Mouse (Mus musculus): Measurements from ENCODE around the gene Rnf212b.
A peak's percentile ranks its signal among the peaks of the same experiment; 100 is the strongest.

Gene Rnf212b

GRCm38 (mm10) chr14:54796760-54797159, 17.2 kb upstream of the Rnf212b start:
- DNase-seq (ENCODE audit: low spot score), result no peak

DNA sequence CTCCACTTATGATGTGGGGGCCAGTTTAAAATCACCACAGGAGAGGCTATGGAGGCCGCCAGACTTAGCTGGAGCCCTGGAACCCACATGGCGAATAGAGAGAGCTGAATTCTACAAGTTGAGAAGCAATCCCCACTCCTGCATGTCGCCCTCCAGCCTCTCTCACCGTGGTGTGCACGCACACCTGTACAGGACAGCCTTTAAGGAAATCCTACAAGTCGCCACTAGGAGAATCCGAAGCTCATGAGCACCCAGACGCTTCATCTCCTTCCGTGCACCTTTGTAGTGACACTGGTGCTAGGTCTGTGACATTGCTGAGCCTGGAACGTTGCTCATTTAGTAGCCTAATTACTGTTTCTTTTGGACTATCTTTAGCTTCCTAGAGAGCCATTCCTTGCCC, 14.3 kb upstream of the Rnf212b start:
- no peak for DNase-seq (ENCODE audit: low spot score)

- no peak for DNase-seq (ENCODE audit: low spot score)
Measured at GRCm38 (mm10) chr14:54802428-54802827, 11.5 kb upstream of the Rnf212b start.

DNA sequence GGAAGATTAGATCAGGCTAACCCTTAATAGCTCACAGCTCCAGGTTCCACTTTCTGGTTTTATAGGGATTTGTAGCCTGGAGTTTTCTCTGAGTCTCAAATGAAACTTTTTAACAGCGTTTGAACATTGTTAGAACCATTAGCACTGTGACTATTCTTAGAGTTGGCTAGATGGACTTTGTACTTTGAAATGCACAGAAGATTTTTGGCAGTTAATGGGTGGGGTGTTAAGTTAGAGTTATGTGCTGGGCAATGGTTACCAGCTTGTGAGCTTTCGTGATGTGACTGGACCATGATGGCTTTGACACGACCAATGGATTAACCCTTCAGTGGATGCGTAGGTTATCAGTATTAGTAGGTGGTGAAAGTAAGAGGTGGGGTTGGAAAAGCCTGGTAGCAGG, 7.8 kb upstream of the Rnf212b start:
- no peak for DNase-seq (ENCODE audit: low spot score)

GRCm38 (mm10) chr14:54808718-54809667, 4.9 kb upstream of the Rnf212b start:
- no peak for DNase-seq (ENCODE audit: low spot score)

GRCm38 (mm10) chr14:54809668-54810033, 4.3 kb upstream of the Rnf212b start:
- no peak for DNase-seq (ENCODE audit: low spot score)

GRCm38 (mm10) chr14:54815737-54816136, 1.8 kb downstream of the Rnf212b start:
- DNase-seq (ENCODE audit: low spot score), result no peak

DNA sequence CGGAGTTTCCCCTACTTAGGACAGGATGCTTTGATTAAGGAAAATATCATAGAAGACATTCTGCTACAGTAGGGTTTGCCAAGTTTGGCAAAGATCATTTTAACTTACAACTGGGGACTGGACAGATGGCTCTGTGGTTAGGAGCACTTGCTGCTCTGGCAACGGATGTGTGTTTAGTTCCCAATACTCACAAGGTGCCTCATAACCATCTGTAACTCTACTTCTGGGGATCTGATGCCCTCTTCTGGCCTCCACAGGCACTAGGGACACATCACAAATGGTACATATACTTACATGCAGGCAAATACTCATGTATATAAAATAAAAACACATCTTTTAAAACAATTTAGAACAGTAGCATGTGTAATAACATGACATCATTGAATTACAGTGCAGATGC, 3.9 kb downstream of the Rnf212b start:
- DNase-seq (ENCODE audit: low spot score), result no peak

DNA sequence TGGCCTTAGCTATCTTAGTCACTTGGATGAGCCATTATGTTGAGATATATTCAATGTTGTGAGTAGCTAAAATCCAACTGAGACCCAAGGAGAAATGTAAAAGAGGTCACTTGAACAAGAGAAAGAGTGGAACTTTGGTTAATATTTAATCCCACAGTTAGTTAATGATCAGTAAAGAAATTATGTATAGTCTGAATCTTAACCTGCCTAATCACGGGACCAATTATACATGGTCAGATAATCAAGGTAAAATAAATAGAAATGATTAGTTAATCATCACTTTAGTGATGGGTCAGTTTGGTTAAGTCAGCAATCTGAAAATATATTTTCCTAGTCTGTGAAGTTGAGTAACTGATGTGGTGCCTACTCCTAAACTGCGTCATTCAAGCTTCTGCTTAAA, 8.4 kb downstream of the Rnf212b start:
- DNase-seq (ENCODE audit: low spot score), result no peak

DNA sequence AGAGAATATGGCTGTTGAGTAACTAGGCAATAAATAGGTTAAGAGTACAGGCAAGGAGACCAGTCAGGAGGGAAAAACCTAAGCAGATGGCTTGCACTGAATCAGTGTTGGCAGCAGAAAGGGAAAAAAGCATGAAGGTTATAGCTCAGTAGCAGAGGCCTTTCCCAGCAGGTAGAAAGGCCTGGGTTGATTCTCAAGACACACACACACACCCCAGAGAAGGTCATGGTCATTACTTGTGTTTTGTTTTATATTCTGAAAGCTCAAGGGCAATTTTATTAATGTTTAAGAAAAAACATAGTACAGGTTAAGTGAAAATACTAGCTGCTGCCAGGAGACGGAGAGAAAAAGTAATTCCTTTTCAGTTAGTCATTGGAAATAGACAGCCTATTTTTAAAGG, 9.8 kb downstream of the Rnf212b start:
- no peak for DNase-seq (ENCODE audit: low spot score)

- DNase-seq (ENCODE audit: low spot score), result no peak
Measured at GRCm38 (mm10) chr14:54843461-54843860, 29.5 kb downstream of the Rnf212b start.

- DNase-seq (ENCODE audit: low spot score), result no peak
Measured at GRCm38 (mm10) chr14:54855726-54856125, 41.8 kb downstream of the Rnf212b start.

- no peak for DNase-seq (ENCODE audit: low spot score)
Measured at GRCm38 (mm10) chr14:54856703-54857102, 42.8 kb downstream of the Rnf212b start.

- DNase-seq (ENCODE audit: low spot score), result no peak
Measured at GRCm38 (mm10) chr14:54857891-54858290, 44.0 kb downstream of the Rnf212b start.

DNA sequence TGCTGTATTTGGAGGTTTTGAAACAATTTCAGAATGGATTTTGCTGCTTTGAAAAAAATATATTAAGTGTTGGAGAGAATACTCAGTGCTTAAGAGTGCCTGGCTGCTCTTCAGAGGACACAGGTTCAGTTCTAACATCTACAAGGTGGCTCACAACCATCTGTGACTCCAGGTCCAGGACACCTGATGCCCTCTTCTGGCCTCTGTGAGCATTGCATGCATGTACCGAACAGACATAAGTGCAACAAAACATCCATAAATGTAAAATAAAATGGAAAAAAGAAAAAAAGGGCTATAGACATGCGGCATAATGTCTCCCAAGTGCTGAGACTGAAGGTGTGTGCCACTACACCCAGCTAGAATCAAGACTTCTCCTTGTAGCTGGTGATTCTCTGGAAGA, 46.6 kb downstream of the Rnf212b start:
- peak; percentile 53 for DNase-seq (ENCODE audit: low spot score)

- peak; percentile 83 for DNase-seq (ENCODE audit: low spot score)
Measured at GRCm38 (mm10) chr14:54863501-54864312, 49.8 kb downstream of the Rnf212b start.

- DNase-seq (ENCODE audit: low spot score), result no peak
Measured at GRCm38 (mm10) chr14:54864313-54865036, 50.5 kb downstream of the Rnf212b start.

- no peak for DNase-seq (ENCODE audit: low spot score)
Measured at GRCm38 (mm10) chr14:54865626-54866025, 51.7 kb downstream of the Rnf212b start.

DNA sequence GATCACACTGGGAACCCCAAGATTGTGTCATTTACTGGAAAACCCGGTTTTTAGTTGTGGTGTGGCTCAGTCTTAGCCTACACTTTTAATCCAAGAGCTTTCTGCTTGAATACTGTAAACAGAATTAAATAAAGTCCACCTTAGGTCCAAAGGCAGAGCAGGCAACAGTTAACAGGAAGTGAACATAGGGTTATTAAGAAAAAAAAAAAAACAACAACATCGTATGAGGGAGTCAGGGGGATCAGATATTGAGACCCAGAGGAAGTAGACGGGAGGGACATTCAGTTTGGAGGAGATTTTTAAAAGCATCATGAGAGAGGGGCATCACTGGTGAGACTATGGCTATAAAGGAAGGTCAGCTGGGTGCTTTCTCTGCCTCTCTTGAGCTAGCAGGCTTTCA, 52.3 kb downstream of the Rnf212b start:
- no peak for DNase-seq (ENCODE audit: low spot score)

- no peak for DNase-seq (ENCODE audit: low spot score)
Measured at GRCm38 (mm10) chr14:54866936-54867335, 53.0 kb downstream of the Rnf212b start.

DNA sequence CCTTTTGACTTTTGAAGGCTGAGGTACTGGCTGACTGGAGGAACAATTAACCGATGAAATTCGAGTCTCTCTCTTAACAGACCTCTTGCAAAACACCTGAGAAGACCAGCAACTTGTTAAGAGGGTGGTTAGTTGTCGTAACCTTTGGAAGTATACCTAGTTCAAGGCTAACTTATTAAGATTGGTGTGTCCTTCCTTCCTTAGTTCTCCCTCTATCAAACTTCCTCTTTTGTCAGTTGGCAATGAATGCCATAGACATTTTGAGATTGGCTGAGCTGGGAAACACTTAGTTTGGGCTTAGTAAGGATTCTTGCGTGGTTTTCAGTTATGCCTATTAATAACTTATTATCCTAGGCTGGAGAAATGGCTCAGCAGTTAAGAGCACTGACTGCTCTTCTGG, 54.1 kb downstream of the Rnf212b start:
- no peak for DNase-seq (ENCODE audit: low spot score)

- no peak for DNase-seq (ENCODE audit: low spot score)
Measured at GRCm38 (mm10) chr14:54870861-54871260, 56.9 kb downstream of the Rnf212b start, which contains the start of gene Homez. TSS of gene Homez (minus strand) at chr14:54870961.
